Mouse (Mus musculus): ENCODE data around the gene St3gal3. TPM values are rescaled to one million over a fixed set of nuclear protein-coding genes. Genes with fewer than 3 reads are reported as not detected.

The St3gal3 gene
- polyA plus RNA-seq, 2 experiments, result 0.85 to 3.2 TPM

- Histone ChIP-seq H3K27me3 (ENCODE audit: control insufficient read depth, insufficient read depth, low read length) (no peaks in the 10 kb centered on the region), H3K4me1 (replicated peaks; ENCODE audit: control insufficient read depth in 2 of 2, insufficient read depth in 2 of 2, low read length in 1 of 2) (peaks cover 50 to 56% of the 10 kb centered on the region in 2 experiments), H3K36me3 (replicated peaks; ENCODE audit: control insufficient read depth, insufficient read depth, low read depth) (no peaks in the 10 kb centered on the region), H3K27ac (no peak overlapping the region; the same call in 1 of the 2 replicates), H3K9me3 (ENCODE audit: control insufficient read depth, low read length) (no peaks in the 10 kb centered on the region; the same call in 1 of the 2 replicates), H3K4me3 (ENCODE audit: insufficient read depth in 1 of 2, low read depth in 2 of 2, low read length in 2 of 2) (no peak overlapping the region), H3K4me2 (ENCODE audit: low read depth) (peak overlapping the region; percentile 18; the same call in 1 of the 2 replicates), H3K9ac (replicated peaks) (no peak overlapping the region)
- DNase-seq (ENCODE audit: low read depth in 3 of 3, low spot score in 3 of 3), result no peak
- no peak for ATAC-seq (ENCODE audit: insufficient read depth)
- WGBS (ENCODE audit: insufficient replicate concordance), result 79% methylated on average over 12 of the region's 12 CpGs
- TF ChIP-seq CTCF (IDR thresholded peaks at IDR 0.05; ENCODE audit: low read depth) (no peak), EP300 (IDR thresholded peaks at IDR 0.05; ENCODE audit: low read depth) (no peak)
Observed at GRCm38 (mm10) chr4:118077293-118077752, 57.4 kb downstream of the St3gal3 start.

GRCm38 (mm10) chr4:118076648-118077047 lies 58.1 kb downstream of the St3gal3 start:
- Histone ChIP-seq H3K36me3 (replicated peaks; ENCODE audit: control insufficient read depth, insufficient read depth, low read depth) (no peaks in the 10 kb centered on the region), H3K27me3 (ENCODE audit: control insufficient read depth, insufficient read depth, low read length) (no peaks in the 10 kb centered on the region), H3K9me3 (ENCODE audit: control insufficient read depth, low read length) (no peaks in the 10 kb centered on the region; the same call in 1 of the 2 replicates), H3K9ac (replicated peaks) (no peak overlapping the region), H3K4me1 (replicated peaks; ENCODE audit: control insufficient read depth in 2 of 2, insufficient read depth in 2 of 2, low read length in 1 of 2) (peaks cover 45 to 50% of the 10 kb centered on the region in 2 experiments), H3K27ac (no peak overlapping the region), H3K4me2 (ENCODE audit: low read depth) (no peak overlapping the region), H3K4me3 (ENCODE audit: insufficient read depth in 1 of 2, low read depth in 2 of 2, low read length in 2 of 2) (no peak overlapping the region)
- no peak for TF ChIP-seq EP300 (IDR thresholded peaks at IDR 0.05; ENCODE audit: low read depth)
- no peak for TF ChIP-seq CTCF (IDR thresholded peaks at IDR 0.05; ENCODE audit: low read depth)
- no peak for ATAC-seq (ENCODE audit: insufficient read depth)
- whole genome bisulfite sequencing (ENCODE audit: insufficient replicate concordance), result 91% methylated on average over 1 of the region's 1 CpGs
- no peak for DNase-seq (ENCODE audit: low read depth in 3 of 3, low spot score in 3 of 3)

GRCm38 (mm10) chr4:118075343-118075742 lies 59.4 kb downstream of the St3gal3 start:
- Histone ChIP-seq H3K4me3 (ENCODE audit: insufficient read depth in 1 of 2, low read depth in 2 of 2, low read length in 2 of 2) (no peak overlapping the region), H3K27ac (no peak overlapping the region), H3K27me3 (ENCODE audit: control insufficient read depth, insufficient read depth, low read length) (no peaks in the 10 kb centered on the region), H3K4me1 (replicated peaks; ENCODE audit: control insufficient read depth in 2 of 2, insufficient read depth in 2 of 2, low read length in 1 of 2) (peaks cover 32 to 37% of the 10 kb centered on the region in 2 experiments), H3K36me3 (replicated peaks; ENCODE audit: control insufficient read depth, insufficient read depth, low read depth) (no peaks in the 10 kb centered on the region), H3K9ac (replicated peaks) (no peak overlapping the region), H3K4me2 (ENCODE audit: low read depth) (no peak overlapping the region), H3K9me3 (ENCODE audit: control insufficient read depth, low read length) (no peaks in the 10 kb centered on the region; the same call in 1 of the 2 replicates)
- TF ChIP-seq CTCF (IDR thresholded peaks at IDR 0.05; ENCODE audit: low read depth), result no peak
- no peak for TF ChIP-seq EP300 (IDR thresholded peaks at IDR 0.05; ENCODE audit: low read depth)
- WGBS (ENCODE audit: insufficient replicate concordance), result 89% methylated on average over 9 of the region's 9 CpGs
- DNase-seq (ENCODE audit: low read depth in 3 of 3, low spot score in 3 of 3), result no peak
- no peak for ATAC-seq (ENCODE audit: insufficient read depth)

GRCm38 (mm10) chr4:118074236-118074635 lies 60.5 kb downstream of the St3gal3 start:
- Histone ChIP-seq H3K4me3 (ENCODE audit: insufficient read depth in 1 of 2, low read depth in 2 of 2, low read length in 2 of 2) (no peak overlapping the region), H3K4me1 (replicated peaks; ENCODE audit: control insufficient read depth in 2 of 2, insufficient read depth in 2 of 2, low read length in 1 of 2) (peaks cover 21 to 26% of the 10 kb centered on the region in 2 experiments), H3K9me3 (ENCODE audit: control insufficient read depth, low read length) (no peaks in the 10 kb centered on the region; the same call in 1 of the 2 replicates), H3K27ac (no peak overlapping the region), H3K27me3 (ENCODE audit: control insufficient read depth, insufficient read depth, low read length) (no peaks in the 10 kb centered on the region), H3K9ac (replicated peaks) (no peak overlapping the region), H3K4me2 (ENCODE audit: low read depth) (no peak overlapping the region), H3K36me3 (replicated peaks; ENCODE audit: control insufficient read depth, insufficient read depth, low read depth) (no peaks in the 10 kb centered on the region)
- whole genome bisulfite sequencing (ENCODE audit: insufficient replicate concordance), result 84% methylated on average over 4 of the region's 4 CpGs
- TF ChIP-seq EP300 (IDR thresholded peaks at IDR 0.05; ENCODE audit: low read depth), result no peak
- peak; percentile 60 for TF ChIP-seq CTCF (IDR thresholded peaks at IDR 0.05; ENCODE audit: low read depth)
- no peak for DNase-seq (ENCODE audit: low read depth in 3 of 3, low spot score in 3 of 3)
- no peak for ATAC-seq (ENCODE audit: insufficient read depth)

- Histone ChIP-seq H3K4me1 (replicated peaks; ENCODE audit: control insufficient read depth in 2 of 2, insufficient read depth in 2 of 2, low read length in 1 of 2) (peaks cover 14 to 18% of the 10 kb centered on the region in 2 experiments), H3K27ac (no peak overlapping the region), H3K9ac (replicated peaks) (no peak overlapping the region), H3K36me3 (replicated peaks; ENCODE audit: control insufficient read depth, insufficient read depth, low read depth) (no peaks in the 10 kb centered on the region), H3K4me3 (ENCODE audit: insufficient read depth in 1 of 2, low read depth in 2 of 2, low read length in 2 of 2) (no peak overlapping the region), H3K4me2 (ENCODE audit: low read depth) (no peak overlapping the region), H3K9me3 (ENCODE audit: control insufficient read depth, low read length) (no peaks in the 10 kb centered on the region; the same call in 1 of the 2 replicates), H3K27me3 (ENCODE audit: control insufficient read depth, insufficient read depth, low read length) (no peaks in the 10 kb centered on the region)
- peak; percentile 53; the same call in 1 of the 2 replicates for ATAC-seq (ENCODE audit: insufficient read depth)
- WGBS (ENCODE audit: insufficient replicate concordance), result 53% methylated on average over 6 of the region's 6 CpGs
- TF ChIP-seq EP300 (IDR thresholded peaks at IDR 0.05; ENCODE audit: low read depth) (no peak), CTCF (IDR thresholded peaks at IDR 0.05; ENCODE audit: low read depth) (no peak)
- DNase-seq (ENCODE audit: low read depth in 3 of 3, low spot score in 3 of 3), result no peak
Observed at GRCm38 (mm10) chr4:118073128-118073527, 61.6 kb downstream of the St3gal3 start.
